Mouse (Mus musculus): ENCODE results near the gene Gm45837. TPM values are rescaled to one million over a fixed set of nuclear protein-coding genes. Genes with fewer than 3 reads are reported as not detected.
A peak's percentile ranks its signal among the peaks of the same experiment; 100 is the strongest.

Gm45837 gene
- polyA plus RNA-seq, 1 experiment from 2014 or later: not detected

DNA sequence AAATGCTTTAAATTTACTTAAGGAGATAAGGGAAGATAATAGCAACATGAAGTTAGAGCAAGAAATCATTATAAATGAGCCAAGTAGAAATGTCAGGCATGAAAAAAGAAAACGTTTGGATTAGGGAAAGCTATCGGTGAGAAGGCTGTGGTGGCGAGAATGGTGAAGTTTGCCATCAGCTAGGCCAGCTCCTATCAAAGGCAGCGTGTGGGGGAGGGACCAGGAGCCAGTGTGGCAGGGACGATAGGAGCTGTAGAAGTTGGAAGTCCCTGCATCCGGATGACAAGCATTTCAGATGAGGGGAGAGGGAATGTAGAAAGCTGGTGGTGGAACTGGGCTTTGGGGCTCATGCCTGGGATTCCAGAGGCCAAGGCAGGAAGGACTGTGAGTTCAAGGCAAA, 104.6 kb downstream of the Gm45837 start:
- H3K4me2 ChIP-seq (replicated peaks): no peak overlapping the region
- no peaks in the 10 kb centered on the region for H3K36me3 ChIP-seq
- 58% methylated on average over 6 of the region's 6 CpGs for WGBS
- H3K27me3 ChIP-seq: 0 out of 2 replicates have a peak, but pooled peaks cover 3% of the 10 kb centered on the region
- 0 out of 2 replicates have a peak, but pooled peaks cover 5% of the 10 kb centered on the region for H3K4me1 ChIP-seq
- no peaks in the 10 kb centered on the region for H3K9me3 ChIP-seq
- no peak overlapping the region for H3K27ac ChIP-seq (replicated peaks)
- H3K4me3 ChIP-seq: no peak overlapping the region
- 0 out of 2 replicates have a peak, but pooled peaks have one; percentile 16 for ATAC-seq (ENCODE audit: low FRiP score, low read depth)
- no peak overlapping the region for H3K9ac ChIP-seq (replicated peaks)

DNA sequence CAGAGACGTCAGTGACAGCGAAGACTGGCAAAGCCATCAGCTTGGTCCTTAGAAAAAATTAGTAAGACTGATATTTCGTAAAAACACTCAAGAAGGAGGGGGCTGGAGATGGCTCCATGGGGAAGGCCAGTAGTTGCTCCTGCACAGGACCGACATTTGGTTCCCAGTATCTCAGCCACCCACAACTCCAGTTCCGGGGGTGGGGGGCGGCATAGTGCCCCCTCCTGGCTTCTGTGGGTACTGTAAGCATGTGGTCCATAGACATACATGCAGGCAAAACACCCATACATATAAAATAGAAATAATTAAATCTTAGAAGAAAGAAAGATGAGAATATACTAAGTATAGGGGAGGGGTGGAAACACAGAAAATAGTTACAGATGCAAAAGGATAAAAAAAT, 105.8 kb downstream of the Gm45837 start:
- Histone ChIP-seq H3K27ac (replicated peaks) (no peak overlapping the region), H3K36me3 (no peaks in the 10 kb centered on the region), H3K4me1 (0 out of 2 replicates have a peak, but pooled peaks cover 5% of the 10 kb centered on the region), H3K27me3 (0 out of 2 replicates have a peak, but pooled peaks cover 3% of the 10 kb centered on the region), H3K9ac (replicated peaks) (no peak overlapping the region), H3K9me3 (no peaks in the 10 kb centered on the region), H3K4me3 (no peak overlapping the region), H3K4me2 (replicated peaks) (no peak overlapping the region)
- WGBS: 73% methylated on average over 6 of the region's 6 CpGs
- no peak for ATAC-seq (ENCODE audit: low FRiP score, low read depth)

DNA sequence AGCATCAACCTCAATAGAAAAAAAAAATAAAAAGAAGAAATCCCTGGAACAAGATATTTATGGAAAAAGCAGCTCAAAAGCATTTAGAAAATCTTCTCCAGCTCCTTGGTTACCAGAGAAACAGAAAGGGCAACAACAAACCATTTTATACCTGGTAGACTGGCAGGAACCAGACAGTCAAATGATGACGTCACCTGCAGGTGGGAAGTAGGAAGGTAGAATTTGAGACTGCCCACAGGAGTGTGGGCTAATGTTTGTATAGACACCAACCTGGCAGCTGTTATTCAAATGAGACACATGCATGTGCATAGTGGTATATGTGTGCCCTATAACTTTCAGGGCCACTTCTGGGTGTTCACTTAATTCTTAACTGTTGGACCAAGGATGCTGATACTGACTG, 111.0 kb downstream of the Gm45837 start:
- 85% methylated on average over 1 of the region's 1 CpGs for WGBS
- ATAC-seq (ENCODE audit: low FRiP score, low read depth): no peak
- no peak overlapping the region for H3K9ac ChIP-seq (replicated peaks)
- 0 out of 2 replicates have a peak, but pooled peaks cover 7% of the 10 kb centered on the region for H3K4me1 ChIP-seq
- no peaks in the 10 kb centered on the region for H3K36me3 ChIP-seq
- no peak overlapping the region for H3K4me3 ChIP-seq
- no peaks in the 10 kb centered on the region for H3K9me3 ChIP-seq
- no peak overlapping the region for H3K4me2 ChIP-seq (replicated peaks)
- no peak overlapping the region for H3K27ac ChIP-seq (replicated peaks)
- 0 out of 2 replicates have a peak, but pooled peaks cover 3% of the 10 kb centered on the region for H3K27me3 ChIP-seq

DNA sequence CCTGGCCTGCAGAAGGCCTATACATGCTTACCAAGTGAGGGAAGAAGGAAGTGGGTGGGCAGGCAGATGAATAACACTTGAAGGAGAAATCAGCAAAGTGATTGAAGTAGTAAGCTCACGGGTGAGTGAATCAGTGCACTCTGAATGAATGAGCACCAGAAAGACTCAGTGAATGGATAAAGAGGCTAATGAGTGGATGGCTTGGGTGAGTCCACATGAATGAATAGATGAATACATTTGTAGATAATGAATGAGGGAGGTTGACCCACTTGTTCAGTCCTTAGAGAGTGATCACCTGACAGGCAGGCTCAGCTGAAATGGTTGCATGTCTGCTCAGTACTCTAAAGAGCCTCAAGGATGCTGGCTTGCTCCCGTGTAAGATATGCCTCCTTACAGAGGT, 112.5 kb downstream of the Gm45837 start:
- H3K27me3 ChIP-seq: 0 out of 2 replicates have a peak, but pooled peaks cover 3% of the 10 kb centered on the region
- H3K9me3 ChIP-seq: no peaks in the 10 kb centered on the region
- H3K27ac ChIP-seq (replicated peaks): no peak overlapping the region
- 0 out of 2 replicates have a peak, but pooled peaks cover 7% of the 10 kb centered on the region for H3K4me1 ChIP-seq
- H3K9ac ChIP-seq (replicated peaks): no peak overlapping the region
- H3K36me3 ChIP-seq: no peaks in the 10 kb centered on the region
- WGBS: 51% methylated on average over 2 of the region's 2 CpGs
- H3K4me2 ChIP-seq (replicated peaks): no peak overlapping the region
- no peak overlapping the region for H3K4me3 ChIP-seq
- peak; percentile 62; the same call in 1 of the 2 replicates for ATAC-seq (ENCODE audit: low FRiP score, low read depth)

DNA sequence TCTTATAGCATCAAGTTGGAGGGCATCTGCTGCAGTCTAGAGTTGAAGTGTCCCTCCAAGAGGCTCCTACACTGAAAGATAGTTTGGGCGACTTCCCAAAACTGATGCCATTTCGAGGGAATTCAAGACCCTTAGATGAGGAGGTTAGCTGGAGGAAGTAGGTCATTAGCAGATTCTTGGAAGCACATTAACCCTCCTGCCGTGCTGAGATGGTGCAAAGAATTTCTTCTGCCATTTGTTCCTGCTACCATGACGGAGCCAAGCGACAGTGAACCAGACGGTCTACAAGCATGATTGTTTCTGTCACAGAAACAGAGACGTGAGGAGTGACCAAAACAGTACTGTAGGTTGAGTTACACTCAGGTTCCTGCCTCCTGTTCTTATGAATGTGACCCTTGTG, 115.8 kb downstream of the Gm45837 start:
- H3K4me3 ChIP-seq: no peak overlapping the region
- H3K36me3 ChIP-seq: no peaks in the 10 kb centered on the region
- H3K4me1 ChIP-seq: 0 out of 2 replicates have a peak, but pooled peaks cover 7% of the 10 kb centered on the region
- H3K4me2 ChIP-seq (replicated peaks): no peak overlapping the region
- no peak for ATAC-seq (ENCODE audit: low FRiP score, low read depth)
- no peaks in the 10 kb centered on the region for H3K27me3 ChIP-seq
- H3K9me3 ChIP-seq: no peaks in the 10 kb centered on the region
- no peak overlapping the region for H3K9ac ChIP-seq (replicated peaks)
- 79% methylated on average over 7 of the region's 7 CpGs for WGBS
- H3K27ac ChIP-seq (replicated peaks): no peak overlapping the region

DNA sequence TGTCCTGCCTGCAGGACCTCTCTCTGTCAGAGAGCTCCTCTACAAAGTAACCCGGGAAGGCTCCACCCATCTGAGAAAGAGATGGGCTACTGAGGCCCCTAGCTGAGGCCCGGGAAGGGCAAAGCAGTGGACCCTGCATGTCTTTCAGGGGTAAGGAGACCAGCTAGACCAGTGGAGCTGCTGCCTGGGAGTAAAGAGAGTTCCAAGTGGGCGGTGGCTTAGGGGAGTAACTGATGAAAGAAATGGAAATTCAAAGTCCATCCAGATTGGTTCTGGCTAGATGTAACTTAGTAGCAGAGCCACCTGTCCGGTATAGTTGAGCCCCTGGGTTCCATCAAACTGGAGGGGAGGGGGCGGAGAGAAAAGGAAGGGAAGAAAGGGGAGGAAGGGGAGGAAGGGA, 123.7 kb downstream of the Gm45837 start:
- Histone ChIP-seq H3K9me3 (no peaks in the 10 kb centered on the region), H3K4me1 (peaks cover 9% of the 10 kb centered on the region; the same call in 1 of the 2 replicates), H3K27me3 (no peaks in the 10 kb centered on the region), H3K4me2 (replicated peaks) (no peak overlapping the region), H3K4me3 (no peak overlapping the region), H3K27ac (replicated peaks) (no peak overlapping the region), H3K9ac (replicated peaks) (no peak overlapping the region), H3K36me3 (no peaks in the 10 kb centered on the region)
- ATAC-seq (ENCODE audit: low FRiP score, low read depth): no peak
- 39% methylated on average over 5 of the region's 5 CpGs for whole genome bisulfite sequencing

DNA sequence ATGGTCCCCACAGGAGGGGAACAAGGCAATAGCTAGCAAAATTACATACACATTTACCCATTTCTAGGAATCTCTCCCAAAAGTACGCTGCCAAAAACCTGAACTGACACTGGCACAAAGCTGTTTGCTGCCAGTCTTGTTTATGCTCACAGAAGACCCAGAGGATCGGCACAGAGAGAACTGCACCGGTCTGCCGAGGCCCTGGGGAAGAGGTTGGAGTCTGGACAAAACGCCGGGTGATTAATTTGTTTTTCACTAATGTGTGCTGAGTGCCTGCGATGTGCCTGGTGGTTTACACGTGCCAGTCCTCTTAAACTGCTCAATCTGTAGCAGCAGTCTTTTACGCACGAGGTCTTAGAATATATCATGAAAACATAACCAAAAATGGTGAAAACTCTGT, 124.4 kb downstream of the Gm45837 start:
- 73% methylated on average over 10 of the region's 10 CpGs for WGBS
- H3K9me3 ChIP-seq: no peaks in the 10 kb centered on the region
- H3K27me3 ChIP-seq: no peaks in the 10 kb centered on the region
- no peak for ATAC-seq (ENCODE audit: low FRiP score, low read depth)
- H3K4me2 ChIP-seq (replicated peaks): no peak overlapping the region
- H3K36me3 ChIP-seq: no peaks in the 10 kb centered on the region
- peaks cover 9% of the 10 kb centered on the region; the same call in 1 of the 2 replicates for H3K4me1 ChIP-seq
- no peak overlapping the region for H3K4me3 ChIP-seq
- H3K9ac ChIP-seq (replicated peaks): no peak overlapping the region
- no peak overlapping the region for H3K27ac ChIP-seq (replicated peaks)

DNA sequence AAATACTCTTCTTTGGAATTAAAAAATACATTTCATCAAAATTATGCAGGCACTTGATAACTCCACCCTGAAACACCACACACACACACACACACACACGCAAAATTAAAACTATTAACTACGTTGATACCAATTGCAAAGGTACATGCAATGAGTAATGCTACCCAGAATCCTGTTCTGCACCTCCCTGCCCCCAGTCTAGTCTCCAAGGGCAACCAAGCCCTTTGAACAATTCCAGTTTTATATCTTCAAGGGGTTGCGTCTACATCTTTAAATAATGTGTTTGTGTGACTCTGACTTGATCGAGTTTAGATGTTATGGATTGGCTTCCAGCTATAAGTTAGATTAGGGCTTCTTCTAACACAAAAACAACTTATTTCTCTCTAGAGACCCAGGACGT, 124.8 kb downstream of the Gm45837 start:
- no peaks in the 10 kb centered on the region for H3K9me3 ChIP-seq
- 76% methylated on average over 5 of the region's 5 CpGs for WGBS
- no peak overlapping the region for H3K4me2 ChIP-seq (replicated peaks)
- H3K4me3 ChIP-seq: no peak overlapping the region
- peaks cover 9% of the 10 kb centered on the region; the same call in 1 of the 2 replicates for H3K4me1 ChIP-seq
- no peaks in the 10 kb centered on the region for H3K27me3 ChIP-seq
- no peak overlapping the region for H3K9ac ChIP-seq (replicated peaks)
- H3K27ac ChIP-seq (replicated peaks): no peak overlapping the region
- no peak for ATAC-seq (ENCODE audit: low FRiP score, low read depth)
- H3K36me3 ChIP-seq: no peaks in the 10 kb centered on the region

DNA sequence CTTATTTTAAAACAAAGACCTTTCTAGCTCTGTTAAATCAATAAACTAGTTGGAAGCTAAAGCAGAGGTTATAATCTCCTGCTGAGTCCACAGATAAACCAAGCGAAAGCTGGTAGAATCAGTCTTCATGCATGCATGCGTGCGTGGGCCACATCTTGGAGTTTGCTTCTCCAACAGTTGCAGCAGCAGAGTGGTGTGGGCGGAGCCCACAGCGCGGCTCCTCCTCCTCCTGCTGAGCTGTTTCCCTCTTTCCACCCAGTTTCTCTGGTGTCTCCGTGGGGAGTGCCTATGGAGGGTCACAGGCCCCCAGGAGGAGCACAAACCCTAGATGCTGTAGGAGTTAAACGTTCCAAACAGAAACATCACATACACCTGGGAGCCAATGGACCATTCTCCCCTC, 126.9 kb downstream of the Gm45837 start:
- 49% methylated on average over 8 of the region's 8 CpGs for whole genome bisulfite sequencing
- H3K9me3 ChIP-seq: no peaks in the 10 kb centered on the region
- no peaks in the 10 kb centered on the region for H3K36me3 ChIP-seq
- H3K27ac ChIP-seq (replicated peaks): no peak overlapping the region
- no peak overlapping the region for H3K9ac ChIP-seq (replicated peaks)
- no peaks in the 10 kb centered on the region for H3K27me3 ChIP-seq
- H3K4me3 ChIP-seq: no peak overlapping the region
- H3K4me1 ChIP-seq: peaks cover 9% of the 10 kb centered on the region; the same call in 1 of the 2 replicates
- ATAC-seq (ENCODE audit: low FRiP score, low read depth): no peak
- H3K4me2 ChIP-seq (replicated peaks): no peak overlapping the region

DNA sequence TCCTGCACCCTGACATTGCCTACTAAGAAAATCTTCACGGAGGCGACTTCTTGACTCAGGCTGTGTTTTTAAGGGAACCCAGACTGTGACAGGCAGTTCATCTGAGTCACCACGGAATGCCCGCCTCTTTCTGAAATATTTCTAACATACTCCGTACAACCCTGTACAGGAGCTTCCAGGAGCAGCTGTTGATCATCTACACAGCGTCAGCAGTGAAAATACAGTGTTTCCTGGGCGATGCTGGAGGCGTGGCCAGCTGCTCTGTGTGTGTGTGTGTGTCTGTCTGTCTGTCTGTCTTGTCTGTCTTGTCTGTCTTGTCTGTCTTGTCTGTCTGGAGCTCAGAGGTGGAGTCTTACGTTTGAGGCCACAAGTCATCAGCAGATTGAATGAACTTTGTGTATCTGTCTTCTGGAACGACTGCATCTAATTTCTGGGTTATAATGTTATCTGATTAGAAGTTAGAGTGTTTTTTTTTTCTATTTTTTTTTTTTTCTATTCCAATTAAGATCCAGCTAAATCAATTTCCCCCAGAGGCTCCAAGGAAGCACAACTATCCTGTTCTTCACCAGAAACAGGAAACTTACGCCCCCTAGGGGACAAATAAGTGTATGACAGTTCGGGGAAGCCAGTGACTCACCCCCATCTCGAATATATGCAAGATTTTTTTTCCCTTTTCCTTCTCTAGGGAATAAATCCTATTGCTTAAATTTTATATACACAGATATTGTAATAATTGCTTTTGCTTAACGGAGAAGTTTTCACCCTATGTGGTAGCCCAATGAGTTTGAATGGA, 127.7 kb downstream of the Gm45837 start:
- H3K27ac ChIP-seq (replicated peaks): no peak overlapping the region
- H3K4me3 ChIP-seq: no peak overlapping the region
- no peak overlapping the region for H3K9ac ChIP-seq (replicated peaks)
- WGBS: 62% methylated on average over 14 of the region's 14 CpGs
- peaks cover 9% of the 10 kb centered on the region; the same call in 1 of the 2 replicates for H3K4me1 ChIP-seq
- H3K9me3 ChIP-seq: no peaks in the 10 kb centered on the region
- no peak for ATAC-seq (ENCODE audit: low FRiP score, low read depth)
- no peaks in the 10 kb centered on the region for H3K36me3 ChIP-seq
- no peak overlapping the region for H3K4me2 ChIP-seq (replicated peaks)
- no peaks in the 10 kb centered on the region for H3K27me3 ChIP-seq

DNA sequence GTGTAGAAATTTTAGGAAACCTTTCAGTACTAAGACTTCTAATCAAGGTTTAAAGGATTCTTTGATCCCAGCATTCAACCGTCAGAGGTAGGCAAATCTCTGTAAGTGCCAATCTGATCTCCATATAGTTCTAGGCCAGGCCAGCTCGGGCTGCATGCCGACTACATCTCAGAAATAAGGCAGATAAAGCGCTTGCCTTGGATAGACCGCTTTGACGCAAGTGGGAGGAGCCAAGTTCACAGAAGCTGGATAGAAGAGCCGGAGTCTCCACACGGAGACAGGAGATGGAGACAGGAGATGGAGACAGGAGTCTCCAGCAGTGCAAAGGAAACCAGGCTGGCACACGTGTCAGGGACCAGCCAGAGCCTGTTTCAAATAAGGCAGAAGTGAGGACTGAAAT, 129.1 kb downstream of the Gm45837 start:
- Histone ChIP-seq H3K27me3 (no peaks in the 10 kb centered on the region), H3K4me2 (replicated peaks) (no peak overlapping the region), H3K9ac (replicated peaks) (no peak overlapping the region), H3K9me3 (no peaks in the 10 kb centered on the region), H3K4me1 (0 out of 2 replicates have a peak, but pooled peaks cover 3% of the 10 kb centered on the region), H3K36me3 (no peaks in the 10 kb centered on the region), H3K4me3 (no peak overlapping the region), H3K27ac (replicated peaks) (no peak overlapping the region)
- ATAC-seq (ENCODE audit: low FRiP score, low read depth): no peak
- WGBS: 48% methylated on average over 9 of the region's 9 CpGs

DNA sequence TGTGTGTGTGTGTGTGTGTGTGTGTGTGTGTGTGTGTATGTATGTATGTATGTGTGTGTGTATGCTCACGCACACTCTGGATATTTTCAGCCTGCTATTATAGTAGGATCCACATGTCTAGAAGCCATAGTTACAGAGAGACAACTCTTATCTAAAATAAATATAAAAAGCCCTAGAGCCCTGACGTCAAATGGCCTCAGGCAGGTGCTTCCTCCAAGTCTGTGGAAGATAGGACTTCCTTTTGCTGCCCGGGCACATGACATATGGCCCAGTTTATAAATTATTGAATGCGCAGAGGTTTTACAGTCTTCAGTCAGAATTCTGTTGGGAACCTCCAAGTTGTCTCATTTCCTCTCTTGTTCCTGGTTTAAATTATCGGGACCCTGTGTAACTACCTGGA, 130.0 kb downstream of the Gm45837 start:
- Histone ChIP-seq H3K4me1 (0 out of 2 replicates have a peak, but pooled peaks cover 3% of the 10 kb centered on the region), H3K9ac (replicated peaks) (no peak overlapping the region), H3K4me3 (no peak overlapping the region), H3K36me3 (no peaks in the 10 kb centered on the region), H3K27ac (replicated peaks) (no peak overlapping the region), H3K9me3 (no peaks in the 10 kb centered on the region), H3K4me2 (replicated peaks) (no peak overlapping the region), H3K27me3 (no peaks in the 10 kb centered on the region)
- 83% methylated on average over 5 of the region's 5 CpGs for WGBS
- no peak for ATAC-seq (ENCODE audit: low FRiP score, low read depth)

All from midbrain, embryonic 12.5 days (tissue).